16 mouse cellular contexts compared by ENCODE assay signal in genomic region chr5:140814403-140814802, GRCm38 (mm10). TPM values are rescaled to one million over a fixed set of nuclear protein-coding genes. Genes with fewer than 3 reads are reported as not detected.
DNase-seq lines count a peak whose midpoint lies in the region; ATAC-seq and TF ChIP-seq lines count a peak whose summit lies in the region.
"Had no signal": no experiment of that assay in that cellular context is flagged by ENCODE, and none has a peak within 500 bp of the region (broad histone marks: within the 10 kb centered on the region; RNA-seq: fewer than 3 reads in every experiment).

No protein-coding gene starts in this region.

- TF ChIP-seq CTCF in CH12.LX (conservative IDR thresholded peaks at IDR 0.05 in 1 of 2, IDR thresholded peaks at IDR 0.05 in 1 of 2; ENCODE audit: low read depth in 2 of 2, low read length in 2 of 2) = no peak

- no peaks in the 10 kb centered on the region for H3K27me3 ChIP-seq in CH12.LX (replicated peaks)
- H3K27me3 ChIP-seq: embryonic facial prominence, embryonic 13.5 days; forebrain, embryonic 12.5 days; heart, embryonic 12.5 days; hindbrain, embryonic 12.5 days; limb, embryonic 13.5 days; neural tube, embryonic 13.5 days had no signal

- no peak overlapping the region for H3K9ac ChIP-seq in CH12.LX (ENCODE audit: insufficient read depth, low read depth)
- H3K9ac ChIP-seq: embryonic facial prominence, embryonic 13.5 days; forebrain, embryonic 12.5 days; heart, embryonic 12.5 days; hindbrain, embryonic 12.5 days; limb, embryonic 13.5 days; neural tube, embryonic 13.5 days had no signal

- peak; percentile 66 for DNase-seq in layer of hippocampus, adult 9-11 months
- no peak for DNase-seq in layer of hippocampus, postnatal 10 days (ENCODE audit: low spot score in 2 of 2)
- DNase-seq in CH12.LX (ENCODE audit: extremely low read depth) (peak; percentile 66), MN1 (ENCODE audit: low spot score) (no peak)
- DNase-seq in thymus, postnatal 36 days = no peak
- DNase-seq: adrenal gland, adult 8-10 months; cerebellum, postnatal 14 days; kidney, adult 18-20 months had no signal

- dilution Hi-C loops in CH12.LX (cut with MboI; ENCODE audit: extremely low pct_ligation_motif_present, extremely low pct_unique_long_range_greater_than_20kb, low sequenced_read_pairs) = no loop called here

- peaks cover 0 to 1% of the 10 kb centered on the region in 2 experiments for H3K36me3 ChIP-seq in CH12.LX (replicated peaks in 1 of 2; ENCODE audit: control insufficient read depth in 1 of 2, insufficient read depth in 1 of 2, low read length in 1 of 2)
- H3K36me3 ChIP-seq: heart, embryonic 12.5 days; neural tube, embryonic 13.5 days had no signal

- H3K4me2 ChIP-seq in CH12.LX (ENCODE audit: insufficient read depth, low read depth, poor library complexity, severe bottlenecking) = no peak overlapping the region
- H3K4me2 ChIP-seq: embryonic facial prominence, embryonic 13.5 days; forebrain, embryonic 12.5 days; hindbrain, embryonic 12.5 days; limb, embryonic 13.5 days had no signal

- TF ChIP-seq RAD21 in CH12.LX (IDR thresholded peaks at IDR 0.05; ENCODE audit: low read depth, low read length) = no peak

- H3K4me3 ChIP-seq in CH12.LX (replicated peaks in 1 of 3; ENCODE audit: low read depth in 2 of 3, low read length in 2 of 3, poor library complexity in 1 of 3) = no peak overlapping the region
- H3K4me3 ChIP-seq: embryonic facial prominence, embryonic 13.5 days; forebrain, embryonic 12.5 days; heart, embryonic 12.5 days; hindbrain, embryonic 12.5 days; limb, embryonic 13.5 days; neural tube, embryonic 13.5 days had no signal

- in situ Hi-C loops in CH12.LX (cut with MboI; ENCODE audit: low pct_ligation_motif_present, low pct_unique_long_range_greater_than_20kb, low sequenced_read_pairs) = no loop called here

- H3K79me2 ChIP-seq in CH12.LX (replicated peaks; ENCODE audit: control insufficient read depth, extremely low read depth, insufficient read depth, poor library complexity, severe bottlenecking) = no peaks in the 10 kb centered on the region

- no peaks in the 10 kb centered on the region for H3K9me3 ChIP-seq in CH12.LX (replicated peaks; ENCODE audit: low read length)
- H3K9me3 ChIP-seq: forebrain, embryonic 12.5 days; heart, embryonic 12.5 days; hindbrain, embryonic 12.5 days; limb, embryonic 13.5 days; neural tube, embryonic 13.5 days had no signal

- no peak for TF ChIP-seq POLR2A in CH12.LX (IDR thresholded peaks at IDR 0.05; ENCODE audit: low read depth, low read length)

- no peak overlapping the region for H3K27ac ChIP-seq in CH12.LX (ENCODE audit: insufficient read depth, low read depth)
- H3K27ac ChIP-seq: embryonic facial prominence, embryonic 13.5 days; limb, embryonic 13.5 days had no signal

- ATAC-seq in common myeloid progenitor, adult 5-6 weeks (replicated peaks; ENCODE audit: low read depth, poor library complexity, severe bottlenecking) = peak; percentile 59
- peak; percentile 67 for ATAC-seq in megakaryocyte, adult 5-6 weeks (ENCODE audit: poor library complexity, severe bottlenecking)

- no peak for TF ChIP-seq EP300 in CH12.LX (IDR thresholded peaks at IDR 0.05; ENCODE audit: low read length)

- peaks cover 26 to 70% of the 10 kb centered on the region in 2 experiments for H3K4me1 ChIP-seq in CH12.LX (ENCODE audit: control insufficient read depth in 1 of 2, insufficient read depth in 2 of 2)

TF ChIP-seq in CH12.LX, 34 proteins besides CTCF, POLR2A, EP300 and RAD21:
- TF ChIP-seq ZNF384 (IDR thresholded peaks at IDR 0.05; ENCODE audit: low read depth, low read length) (peak; percentile 84), CHD2 (IDR thresholded peaks at IDR 0.05; ENCODE audit: low read length) (peak; percentile 83), MYC (IDR thresholded peaks at IDR 0.05; ENCODE audit: low read depth, low read length) (peak; percentile 15; the same call in 1 of the 2 replicates), BHLHE40 (IDR thresholded peaks at IDR 0.05; ENCODE audit: low read depth, low read length) (no peak)

RNA-seq across cellular contexts. Expression of gene Gna12, which starts 15.8 kb away (rescaled TPM):
- 10 to 100 TPM; 84.6 to 85.9 TPM for total RNA-seq in layer of hippocampus, postnatal 10 days (2021)
- 13.8 and 15.8 TPM in 2 replicates for total RNA-seq in CH12.LX (2012; rRNA removed)
- 9.9 and 11.5 TPM in 2 replicates for total RNA-seq in CH12.LX (2014; rRNA removed)
- polyA plus RNA-seq in CH12.LX (2012; ENCODE audit: insufficient read length, low read depth) = 12.9 and 15.4 TPM in 2 replicates
- total RNA-seq in common myeloid progenitor, adult 5-6 weeks (2017) = 29.5 and 36.4 TPM in 2 replicates
- 21.0 and 24.6 TPM in 2 replicates for total RNA-seq in megakaryocyte, adult 5-6 weeks (2015)
- total RNA-seq in megakaryocyte, adult 5-6 weeks (2017) = 15.9 and 20.3 TPM in 2 replicates

Comparison
In these comparisons a context has a peak if more than half of its experiments do, and no peak if none do; other contexts are left out.
1. DNase-seq: peak in layer of hippocampus, adult 9-11 months (single experiment) and CH12.LX (single experiment); none in layer of hippocampus, postnatal 10 days (0 of 2), thymus, postnatal 36 days (0 of 2) and MN1 (single experiment).